Mouse (Mus musculus) left cerebral cortex, postnatal 14 days (tissue): Measurements from ENCODE around the gene Negr1. TPM values are rescaled to one million over a fixed set of nuclear protein-coding genes. Genes with fewer than 3 reads are reported as not detected.

ENCODE experiments used
- DNase-seq, 2 experiments: peaks; one replicate each; pipeline ENCODE4 v3.0.0; 2021 to 2022; ENCODE audit warnings: low spot score in 2 of 2, mixed read lengths in 1 of 2
- intact Hi-C: fragments of 180-260 bp; cut with DNase I; formaldehyde crosslinking; loops from one replicate; pipeline ENCODE4 v1.15.1; 2025
- total RNA-seq, 2 experiments: library from RNA; stranded (reverse); gene quantifications; 2 replicates each; pipeline ENCODE4 v1.2.3; 2021

The Negr1 gene
- total RNA-seq, 2 experiments from 2014 or later: 254 to 270 TPM

DNA sequence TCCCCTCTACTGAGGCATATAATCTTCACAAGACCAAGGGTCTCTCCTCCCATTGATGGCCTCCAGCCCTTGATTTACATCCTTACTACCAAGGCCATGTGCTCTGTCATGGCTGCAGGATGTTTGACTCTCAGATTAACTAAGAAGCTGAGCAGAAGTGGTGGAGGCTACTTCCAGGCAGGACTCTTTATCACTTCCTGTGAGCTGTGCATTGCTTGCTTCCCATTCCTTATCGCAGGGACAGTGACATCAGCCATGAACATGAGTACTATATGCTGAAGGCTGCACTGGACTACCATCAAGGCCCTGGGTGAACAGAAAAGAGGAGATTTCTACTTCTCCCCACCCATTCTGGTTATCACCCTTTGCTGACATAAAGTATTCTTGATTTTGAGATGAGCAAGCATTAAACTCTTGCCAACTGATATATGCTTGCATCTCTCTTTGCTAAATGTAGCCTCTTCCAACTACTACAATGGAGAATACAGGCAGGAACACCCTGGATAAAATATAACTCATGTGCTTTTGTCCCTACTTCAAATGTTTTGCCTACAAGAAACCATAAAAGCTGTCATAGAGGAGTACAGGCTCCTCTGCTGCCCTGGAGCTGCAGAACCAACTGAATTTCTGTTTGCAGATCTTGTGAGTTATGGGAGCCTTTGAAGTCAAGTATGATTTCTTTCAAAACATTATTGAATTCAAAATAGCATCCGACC lies 517.8 kb downstream of the Negr1 start:
- DNase-seq: no peak
- intact Hi-C loops: no loop called here

DNA sequence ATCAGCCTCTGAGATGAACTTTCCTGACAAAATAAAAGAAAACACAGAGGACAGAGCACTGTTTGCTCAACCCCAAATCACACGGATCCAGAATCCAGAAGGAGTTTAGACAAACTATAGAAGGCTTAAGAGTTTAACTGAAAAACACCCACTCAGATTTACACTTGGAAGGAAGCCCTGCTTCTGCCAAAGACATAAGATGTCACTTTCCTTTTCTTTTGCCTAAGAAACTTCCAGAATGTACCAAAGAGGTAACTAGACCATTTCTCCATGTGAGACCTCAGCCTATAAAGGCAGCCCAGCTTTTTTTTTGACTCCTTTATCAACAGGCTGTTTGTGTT lies 518.3 kb downstream of the Negr1 start:
- intact Hi-C loops: no loop called here
- DNase-seq: peak in 1 of 2 experiments; percentile 33

DNA sequence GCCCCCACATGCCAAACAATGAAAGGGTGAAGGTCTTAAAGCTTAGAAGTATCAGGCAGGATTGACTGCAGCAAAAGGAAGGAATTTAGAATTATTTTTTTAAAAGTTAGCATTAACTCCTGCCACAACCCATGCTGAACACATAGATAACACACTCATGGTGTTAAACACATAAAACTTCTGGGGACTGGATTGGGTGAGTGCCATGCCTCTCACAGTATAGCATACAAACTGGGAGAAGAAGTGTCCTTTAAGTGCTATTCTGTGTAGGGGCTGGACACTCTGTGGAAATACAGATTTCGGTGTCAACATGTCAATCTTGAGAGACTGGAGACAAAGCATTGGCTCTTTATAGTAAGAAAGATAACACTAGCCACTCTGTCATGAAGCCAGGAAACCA lies 519.0 kb downstream of the Negr1 start:
- DNase-seq: no peak
- intact Hi-C loops: no loop called here

DNA sequence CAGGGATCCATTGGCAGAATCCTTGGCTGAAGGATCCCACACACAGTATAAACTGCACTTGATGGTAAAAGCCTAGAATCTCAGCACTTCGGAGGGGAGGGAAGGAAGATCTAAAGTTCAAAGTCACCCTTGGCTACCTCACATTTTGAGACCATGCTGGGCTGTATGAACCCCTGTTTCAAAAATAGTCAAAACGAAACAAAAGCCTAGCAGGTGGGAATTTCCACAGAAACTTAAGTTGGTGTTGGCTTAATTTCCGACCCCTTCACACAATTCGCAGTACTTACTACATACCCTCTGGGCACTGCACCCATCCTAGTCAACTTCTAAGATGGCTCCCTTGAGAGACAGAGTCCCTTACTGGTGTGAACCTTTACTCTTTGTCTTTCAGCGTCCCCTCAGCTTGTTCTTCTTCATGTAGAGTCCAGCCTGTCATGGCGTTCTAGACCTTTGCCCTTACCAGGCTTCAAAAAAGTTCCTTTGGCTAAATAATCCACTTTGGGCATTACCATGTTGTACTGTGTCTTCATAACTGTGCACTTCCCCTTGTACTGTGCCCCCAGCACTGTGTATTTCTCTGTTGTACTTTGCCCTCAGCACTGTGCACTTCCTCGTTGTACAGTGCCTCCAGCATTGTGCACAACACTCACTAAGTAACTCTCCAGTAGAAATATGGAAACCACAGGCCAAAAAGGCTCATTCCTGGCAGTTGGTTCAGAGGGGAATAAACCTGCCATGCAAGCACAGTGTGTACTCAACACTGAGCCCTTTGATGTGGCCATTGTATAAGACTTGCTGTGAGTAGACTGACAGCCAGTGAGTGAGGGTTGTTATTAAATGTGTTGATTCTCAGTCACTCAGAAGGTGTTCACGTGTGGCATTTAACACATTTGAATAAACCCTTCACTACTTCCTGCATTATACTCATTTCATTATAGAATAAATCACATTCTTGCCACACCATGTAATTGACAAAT lies 521.5 kb downstream of the Negr1 start:
- intact Hi-C loops: no loop called here
- DNase-seq: no peak

DNA sequence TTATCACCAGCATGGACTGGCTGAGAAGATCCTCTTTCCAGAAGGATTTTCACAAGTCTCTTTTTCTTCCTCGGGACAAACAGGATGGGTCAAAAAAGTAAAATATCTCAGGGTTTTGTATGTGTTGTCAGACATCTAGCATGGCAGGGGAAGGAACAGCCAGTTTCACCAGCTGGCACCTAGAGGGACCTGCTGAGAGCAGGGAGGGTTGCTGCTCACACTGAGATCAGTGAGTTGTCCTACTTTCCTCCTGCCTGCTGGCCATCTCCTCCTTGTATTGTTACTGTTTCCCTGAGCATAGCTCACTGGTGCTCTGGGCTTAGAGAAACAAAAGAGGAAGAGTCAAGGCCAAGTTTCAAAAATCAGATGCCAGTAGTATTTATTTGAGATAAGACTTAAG lies 523.6 kb downstream of the Negr1 start:
- DNase-seq: no peak
- intact Hi-C loops: no loop called here

DNA sequence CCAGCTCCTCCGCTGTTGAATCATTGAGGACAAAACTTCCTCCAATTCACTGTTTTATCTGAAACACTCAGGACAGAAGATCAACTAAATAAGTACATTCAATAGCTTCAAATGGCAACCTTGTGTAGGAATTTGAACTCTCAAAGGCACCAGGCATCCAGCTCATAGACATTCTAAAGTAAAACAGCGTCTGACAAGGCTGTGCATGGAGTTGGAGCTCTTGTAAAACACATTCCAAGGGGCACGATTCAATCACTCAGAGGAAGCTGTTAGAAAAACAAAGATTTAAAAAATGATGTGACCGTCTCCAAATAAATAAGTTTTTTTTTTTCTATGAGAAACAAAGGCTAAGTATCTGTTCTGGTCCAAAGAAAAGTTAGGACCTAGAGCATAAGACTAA lies 528.5 kb downstream of the Negr1 start:
- no peak for DNase-seq
- intact Hi-C loops: no loop called here

DNA sequence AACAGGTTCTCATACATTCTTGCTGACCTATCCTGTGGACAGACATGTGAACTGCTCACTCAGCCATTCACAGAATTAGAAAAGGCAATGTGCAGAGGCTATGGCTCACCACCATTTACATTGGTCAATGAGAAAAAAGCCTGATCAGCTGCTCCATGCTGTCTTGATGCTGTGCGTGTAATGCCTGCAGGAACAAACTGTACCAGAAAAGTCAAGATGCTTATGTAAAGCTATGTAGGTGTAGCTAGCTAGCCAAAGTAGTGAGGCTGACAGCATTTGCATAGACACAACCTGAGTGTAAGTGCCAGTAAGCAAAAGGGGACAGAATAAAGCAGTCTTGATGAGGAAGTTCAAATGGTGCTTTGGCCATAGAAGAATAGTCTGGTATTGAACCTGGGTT lies 534.7 kb downstream of the Negr1 start:
- intact Hi-C loops: no loop called here
- peak in 1 of 2 experiments; percentile 29 for DNase-seq

DNA sequence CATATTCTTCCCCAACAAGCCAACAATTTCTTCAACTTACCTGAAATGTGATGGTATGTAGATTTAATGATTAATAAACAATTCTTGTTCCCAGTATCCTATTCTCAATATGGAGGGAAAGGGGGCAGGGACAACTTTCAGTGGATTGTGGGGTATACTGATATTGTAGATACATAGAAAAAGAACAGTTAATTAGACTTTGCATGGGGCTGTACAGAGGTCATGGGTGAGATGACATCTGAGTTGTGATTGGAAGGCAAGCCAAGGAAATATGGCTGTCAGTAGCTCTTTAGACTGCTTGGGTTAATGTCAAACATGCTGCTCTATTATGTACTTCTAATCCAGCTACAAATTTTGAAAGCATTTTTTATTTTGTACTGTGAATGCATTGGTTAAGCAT lies 535.9 kb downstream of the Negr1 start:
- no peak for DNase-seq
- intact Hi-C loops: no loop called here

DNA sequence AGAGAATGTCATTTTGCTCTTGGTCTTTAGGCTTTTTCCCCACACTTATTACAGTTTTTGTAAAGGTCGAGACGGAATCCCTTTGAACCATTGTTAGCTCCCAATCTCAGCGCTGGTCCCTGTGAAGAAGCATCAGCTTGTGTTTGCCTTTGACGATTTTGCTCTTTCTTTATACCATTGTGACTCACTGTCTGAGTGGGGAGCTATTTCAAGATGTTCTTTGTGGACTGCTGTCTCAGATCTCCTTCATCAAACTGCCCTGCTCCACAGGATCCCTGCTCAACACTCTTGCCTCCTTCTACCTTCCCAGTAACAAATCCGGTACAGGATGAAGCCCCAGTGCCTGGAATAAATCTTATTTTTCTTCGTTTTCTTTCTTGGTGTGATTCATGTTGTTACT lies 536.8 kb downstream of the Negr1 start:
- intact Hi-C loops: no loop called here
- DNase-seq: no peak

DNA sequence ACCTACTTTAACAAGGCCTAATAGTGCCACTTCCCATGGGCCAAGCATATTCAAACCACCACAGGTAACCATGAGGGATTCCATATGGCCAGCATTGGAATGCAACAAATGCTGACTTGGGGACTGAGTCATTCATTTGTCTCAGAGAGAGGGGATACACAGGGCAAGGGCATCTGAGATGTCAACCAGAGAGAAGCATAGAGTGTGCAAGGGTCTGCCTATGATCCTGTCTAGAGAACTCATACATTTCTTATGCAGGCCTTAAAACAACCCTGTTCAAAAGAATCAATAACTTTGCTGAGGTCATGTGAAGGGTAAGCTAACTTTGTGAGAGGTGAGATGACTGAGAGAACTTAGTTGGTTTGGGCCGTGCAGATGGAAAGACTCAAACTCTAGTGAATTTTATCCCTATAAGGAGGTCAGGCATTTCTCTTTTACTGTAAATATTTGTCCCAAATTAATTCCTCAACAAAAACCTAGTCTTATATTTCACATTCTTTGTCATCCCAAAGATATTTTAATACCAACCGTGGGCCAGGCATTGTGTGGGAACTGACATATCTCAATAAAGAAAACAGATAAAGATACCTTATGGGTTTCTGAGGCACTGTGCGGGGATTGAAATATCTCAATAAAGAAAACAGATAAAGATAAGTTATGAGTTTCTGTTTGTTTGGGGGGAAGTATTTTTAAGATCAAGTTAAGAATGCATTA lies 543.4 kb downstream of the Negr1 start:
- no peak for DNase-seq
- intact Hi-C loops: loop anchor here (10.0 kb wide), 1 partner anchor 540 kb away; the partner anchor contains the start of gene Negr1

DNA sequence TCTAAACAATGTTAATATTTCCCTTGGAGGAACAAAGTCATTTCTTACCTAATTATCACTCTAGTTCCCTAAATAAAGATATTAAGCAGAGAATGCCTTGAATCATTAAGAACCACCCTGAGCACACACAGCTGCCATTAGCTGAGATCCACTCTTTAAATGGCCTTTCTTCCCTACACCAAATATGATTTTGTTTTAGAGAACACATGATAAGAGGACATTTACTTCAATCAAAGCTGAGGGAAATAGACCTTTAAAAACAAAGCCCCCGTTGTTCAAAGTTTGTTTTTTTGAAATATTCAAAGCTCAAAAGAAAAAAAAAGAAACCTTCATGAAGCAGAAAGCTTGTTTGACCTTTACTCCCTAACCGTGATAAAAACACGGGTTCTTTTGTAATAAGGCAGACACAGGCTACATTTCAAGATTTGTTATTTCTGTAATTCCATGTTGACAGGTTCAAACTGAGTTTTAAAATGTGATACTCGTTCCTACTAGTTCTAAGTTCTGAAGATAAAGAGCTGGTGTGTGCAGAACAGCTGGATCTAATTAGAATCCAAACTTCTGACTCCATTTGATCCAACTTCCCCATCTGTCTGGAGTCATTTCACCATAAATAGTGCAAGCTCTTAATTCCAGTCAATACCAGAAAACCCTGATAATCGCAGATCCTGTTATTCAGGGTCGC lies 544.1 kb downstream of the Negr1 start:
- no peak for DNase-seq
- intact Hi-C loops: loop anchor here (10.0 kb wide), 1 partner anchor 541 kb away; the partner anchor contains the start of gene Negr1

DNA sequence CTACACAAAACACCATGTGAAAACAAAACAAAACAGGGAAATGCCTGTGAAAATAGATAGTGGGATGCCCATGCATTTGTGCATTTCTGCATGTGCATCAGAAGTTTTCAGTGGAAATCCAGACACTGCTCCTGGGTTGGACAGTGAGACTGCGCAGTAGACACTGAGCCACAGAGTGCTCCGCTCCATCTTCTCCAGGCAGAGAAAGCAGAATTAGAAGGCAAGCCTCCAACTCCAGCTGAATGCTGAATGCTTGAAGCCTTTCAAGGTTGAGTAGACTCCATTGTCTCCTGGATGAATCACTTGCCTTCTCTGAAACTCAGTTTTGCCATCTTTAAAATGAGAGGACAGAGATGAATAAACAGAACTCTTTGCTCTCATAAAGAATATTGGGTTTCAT lies 546.6 kb downstream of the Negr1 start:
- intact Hi-C loops: loop anchor here (10.0 kb wide), 1 partner anchor 543 kb away; the partner anchor contains the start of gene Negr1

DNA sequence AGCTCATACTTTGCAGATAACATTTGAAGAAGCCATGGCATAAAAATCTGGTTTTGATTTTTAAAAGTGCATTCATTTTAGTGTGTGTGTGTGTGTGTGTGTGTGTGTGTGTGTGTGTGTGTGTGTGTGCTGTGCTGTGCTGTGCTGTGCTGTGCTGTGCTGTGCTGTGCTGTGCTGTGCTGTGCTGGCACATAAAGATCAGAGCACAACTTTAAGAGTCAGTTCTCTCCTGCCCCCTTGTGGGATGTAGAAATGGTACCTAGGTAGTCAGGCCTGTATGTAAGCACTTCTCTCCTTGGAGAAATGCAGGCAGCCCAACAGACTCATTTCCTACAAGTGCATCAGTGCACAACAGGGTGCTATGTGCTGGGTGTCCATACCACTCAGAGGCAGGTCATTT lies 547.7 kb downstream of the Negr1 start:
- intact Hi-C loops: loop anchor here (10.0 kb wide), 1 partner anchor 545 kb away; the partner anchor contains the start of gene Negr1

More for the DNA sequence above, 546.6 kb downstream of the Negr1 start:
- no peak for DNase-seq

DNA sequence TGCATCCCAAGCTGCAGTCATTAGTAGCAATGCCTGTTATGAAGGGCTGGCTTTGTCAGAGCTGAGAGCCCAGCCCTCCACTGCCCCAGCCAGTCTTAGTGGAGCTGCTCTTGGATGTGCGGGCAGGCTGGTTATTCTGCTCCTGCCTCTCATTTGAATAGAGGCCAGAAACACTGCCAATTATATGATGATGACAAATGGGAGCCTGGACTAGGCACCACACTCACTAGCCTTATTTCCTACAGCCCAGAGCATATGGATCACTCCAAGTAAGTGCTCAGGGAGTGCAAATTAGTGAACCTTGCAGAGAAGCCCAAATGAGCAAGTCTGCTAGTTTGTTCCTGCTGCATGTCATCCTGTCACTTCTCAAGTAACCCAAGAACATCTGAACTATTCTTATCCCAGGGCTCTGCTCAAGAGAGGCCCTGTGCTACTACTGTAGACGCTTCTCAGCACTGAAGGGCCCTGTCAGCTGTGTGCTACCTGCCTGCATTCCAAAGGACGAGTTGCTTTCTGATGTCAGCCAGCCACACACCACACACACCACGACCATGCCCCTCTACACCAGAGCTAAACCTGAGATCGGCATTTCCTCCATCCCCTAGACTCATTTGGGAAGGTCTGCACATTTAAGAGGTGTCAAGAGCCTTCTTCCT lies 553.6 kb downstream of the Negr1 start:
- intact Hi-C loops: no loop called here
- DNase-seq: peak in 1 of 2 experiments; percentile 25

More for the DNA sequence above, 547.7 kb downstream of the Negr1 start:
- peak; percentile 74 to 78 for DNase-seq

DNA sequence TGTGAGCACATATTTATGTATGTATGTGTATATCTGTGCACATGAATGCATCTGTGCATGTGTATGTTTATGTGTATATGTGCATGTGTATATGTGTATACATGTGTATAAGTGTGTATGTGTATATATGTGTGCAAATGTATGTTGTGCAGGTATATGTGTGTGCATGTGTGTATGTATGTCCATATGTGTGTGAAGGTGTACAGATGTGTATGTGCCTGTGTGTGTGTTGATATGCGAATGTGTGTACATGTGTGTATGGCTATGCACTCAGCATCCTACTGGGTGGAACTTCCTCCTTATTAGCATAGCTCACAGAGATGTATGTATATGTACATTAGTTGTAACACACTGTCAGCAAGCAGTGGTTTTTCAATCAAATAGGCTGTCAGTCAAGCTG lies 554.4 kb downstream of the Negr1 start:
- intact Hi-C loops: no loop called here

DNA sequence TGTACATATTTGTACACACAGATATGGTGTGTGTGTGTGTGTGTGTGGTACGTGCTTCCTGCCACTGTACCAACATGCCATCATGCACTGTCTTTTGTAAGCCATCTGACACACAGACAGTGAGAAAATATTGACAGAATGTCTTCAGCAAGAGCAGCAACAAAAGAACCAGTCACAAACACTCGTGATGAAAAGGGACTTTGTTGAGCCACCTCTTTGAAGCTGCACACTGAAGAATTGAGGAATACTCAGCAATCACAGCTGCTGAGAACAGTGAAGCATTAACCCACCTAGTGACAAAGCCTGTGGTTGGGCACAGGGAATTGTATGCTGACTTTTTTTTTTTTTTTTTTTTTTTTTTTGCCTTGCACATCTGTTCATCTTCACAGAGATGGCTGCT lies 558.3 kb downstream of the Negr1 start:
- intact Hi-C loops: no loop called here
- no peak for DNase-seq

More for the DNA sequence above, 554.4 kb downstream of the Negr1 start:
- no peak for DNase-seq

DNA sequence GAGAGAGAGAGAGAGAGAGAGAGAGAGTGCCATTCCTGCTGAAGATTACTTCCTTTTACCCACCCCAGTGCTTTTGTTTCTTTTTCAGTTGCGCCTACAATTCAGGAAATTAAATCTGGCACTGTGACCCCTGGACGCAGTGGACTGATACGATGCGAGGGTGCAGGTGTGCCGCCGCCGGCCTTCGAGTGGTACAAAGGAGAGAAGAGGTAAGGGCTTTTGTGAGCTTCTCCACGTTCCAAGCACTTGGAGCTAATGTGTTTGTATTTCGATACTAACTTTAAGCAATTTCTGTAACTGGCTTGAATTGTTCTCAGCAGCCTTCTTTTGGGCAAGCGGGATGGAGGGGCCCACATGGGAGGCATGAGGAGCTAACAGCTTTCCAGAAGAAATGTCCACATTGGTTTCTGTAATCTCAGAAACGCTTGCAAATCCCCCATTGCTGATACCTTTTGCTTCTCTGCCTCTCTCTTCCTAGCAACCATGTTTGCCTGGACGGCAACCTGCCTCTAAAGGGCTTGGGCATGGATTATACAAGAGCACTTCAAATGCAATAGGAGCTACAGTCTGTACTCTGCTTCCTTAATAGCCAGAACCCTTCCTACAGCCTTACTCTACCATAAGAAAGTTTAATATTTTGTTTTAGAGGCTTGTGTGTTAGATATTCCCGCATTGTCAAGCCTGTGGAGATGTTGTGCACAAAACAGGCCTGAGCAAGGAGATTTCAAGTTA lies 584.7 kb downstream of the Negr1 start:
- intact Hi-C loops: no loop called here
- DNase-seq: no peak

DNA sequence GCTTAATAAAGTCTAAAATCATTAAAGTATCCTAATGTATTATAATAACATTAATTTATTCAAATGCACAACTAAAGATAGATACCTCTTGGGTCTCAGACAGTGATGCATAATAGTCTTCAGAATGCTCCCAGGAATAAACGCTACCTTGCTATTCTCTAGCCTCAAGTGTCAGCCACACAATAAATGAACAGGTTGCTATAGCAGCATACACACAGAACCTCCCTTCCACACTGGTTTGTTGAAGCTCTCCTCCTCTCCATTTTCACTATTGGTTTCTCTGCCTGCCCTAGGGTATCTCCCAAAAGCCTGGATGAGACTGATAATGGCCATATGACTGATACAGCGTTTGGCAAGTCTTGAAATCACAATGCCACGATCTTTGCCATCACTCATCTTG lies 593.3 kb downstream of the Negr1 start:
- intact Hi-C loops: no loop called here
- DNase-seq: no peak
